Mouse (Mus musculus) liver, embryonic 12.5 days (tissue): ENCODE measurements around the gene Syngr4. TPM values are rescaled to one million over a fixed set of nuclear protein-coding genes. Genes with fewer than 3 reads are reported as not detected.
A peak's percentile ranks its signal among the peaks of the same experiment; 100 is the strongest.

Experiments used
- ATAC-seq: fragments of 200-750 bp; cut with Nextera tagmentation; 2 replicates; pipeline ENCODE4 v1.8.0; 2017; ENCODE audit warnings: moderate number of reproducible peaks, mild to moderate bottlenecking, moderate library complexity
- H3K27ac ChIP-seq: fragments of 300-500 bp; sonication (generic); 2 replicates; pipeline ENCODE4 v1.5.1; 2016; ENCODE audit warnings: mild to moderate bottlenecking
- H3K27me3 ChIP-seq: fragments of 300-500 bp; sonication (generic); replicated peaks from 2 replicates; pipeline ENCODE4 v1.6.1; 2016; ENCODE audit warnings: mild to moderate bottlenecking, moderate library complexity
- H3K36me3 ChIP-seq: fragments of 300-500 bp; sonication (generic); 2 replicates; pipeline ENCODE4 v1.6.1; 2016; ENCODE audit warnings: mild to moderate bottlenecking, moderate library complexity
- H3K4me1 ChIP-seq: fragments of 300-500 bp; sonication (generic); 2 replicates; pipeline ENCODE4 v1.6.1; 2016
- H3K4me2 ChIP-seq: fragments of 300-500 bp; sonication (generic); 2 replicates; pipeline ENCODE4 v1.6.1; 2016; ENCODE audit warnings: mild to moderate bottlenecking, moderate library complexity
- H3K4me3 ChIP-seq: fragments of 300-500 bp; sonication (generic); 2 replicates; pipeline ENCODE4 v1.5.1; 2016; ENCODE audit warnings: mild to moderate bottlenecking, moderate library complexity
- H3K9ac ChIP-seq: fragments of 300-500 bp; sonication (generic); 2 replicates; pipeline ENCODE4 v1.6.1; 2016; ENCODE audit warnings: mild to moderate bottlenecking, moderate library complexity
- H3K9me3 ChIP-seq: fragments of 300-500 bp; sonication (generic); replicated peaks from 2 replicates; pipeline ENCODE4 v1.6.1; 2016; ENCODE audit warnings: mild to moderate bottlenecking, moderate library complexity
- WGBS: fragments of 180-500 bp; shearing (Covaris S2); methylation state at CpG from one replicate; pipeline ENCODE4 v1.1.7; 2016; ENCODE audit not compliant: insufficient replicate concordance; 5-methylcytosine and 5-hydroxymethylcytosine counted together
- polyA plus RNA-seq: library from polyadenylated mRNA; unstranded; fragments of >200 nt; fragmentation: Nextera tagmentation; extraction: Ambion mirVana; gene quantifications from 2 replicates; pipeline ENCODE4 v1.2.1, GENCODE M21; 2016

The Syngr4 gene
- polyA plus RNA-seq, 1 experiment from 2014 or later = 0.94 TPM

DNA sequence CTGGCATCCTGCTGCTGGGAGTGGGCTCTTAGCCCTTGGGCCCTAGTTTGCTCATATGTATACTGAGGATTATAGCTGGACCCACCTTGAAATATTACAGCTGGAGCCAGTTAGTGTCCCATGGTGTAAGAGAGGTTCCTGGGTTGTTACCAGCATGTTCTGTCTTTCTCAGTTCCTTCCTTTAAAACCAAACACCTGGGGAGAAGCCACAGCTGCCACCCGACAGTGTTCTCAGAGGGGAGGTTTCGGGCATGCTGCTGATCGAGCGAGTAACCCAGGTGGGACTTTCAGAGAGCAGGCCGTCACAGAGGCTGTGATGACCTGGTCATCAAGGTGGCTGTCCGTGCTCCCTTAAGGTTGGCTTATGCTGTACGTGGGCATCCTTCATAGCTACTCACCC lies 19.6 kb downstream of the Syngr4 start:
- no peak overlapping the region for H3K4me3 ChIP-seq
- no peak overlapping the region for H3K27ac ChIP-seq
- 90% methylated on average over 7 of the region's 7 CpGs for WGBS
- H3K27me3 ChIP-seq = peaks cover 5% of the 10 kb centered on the region
- no peak overlapping the region for H3K9ac ChIP-seq
- no peaks in the 10 kb centered on the region for H3K9me3 ChIP-seq
- H3K4me1 ChIP-seq = peaks cover 20% of the 10 kb centered on the region
- H3K36me3 ChIP-seq = peaks cover 78% of the 10 kb centered on the region
- H3K4me2 ChIP-seq = no peak overlapping the region
- ATAC-seq = no peak

DNA sequence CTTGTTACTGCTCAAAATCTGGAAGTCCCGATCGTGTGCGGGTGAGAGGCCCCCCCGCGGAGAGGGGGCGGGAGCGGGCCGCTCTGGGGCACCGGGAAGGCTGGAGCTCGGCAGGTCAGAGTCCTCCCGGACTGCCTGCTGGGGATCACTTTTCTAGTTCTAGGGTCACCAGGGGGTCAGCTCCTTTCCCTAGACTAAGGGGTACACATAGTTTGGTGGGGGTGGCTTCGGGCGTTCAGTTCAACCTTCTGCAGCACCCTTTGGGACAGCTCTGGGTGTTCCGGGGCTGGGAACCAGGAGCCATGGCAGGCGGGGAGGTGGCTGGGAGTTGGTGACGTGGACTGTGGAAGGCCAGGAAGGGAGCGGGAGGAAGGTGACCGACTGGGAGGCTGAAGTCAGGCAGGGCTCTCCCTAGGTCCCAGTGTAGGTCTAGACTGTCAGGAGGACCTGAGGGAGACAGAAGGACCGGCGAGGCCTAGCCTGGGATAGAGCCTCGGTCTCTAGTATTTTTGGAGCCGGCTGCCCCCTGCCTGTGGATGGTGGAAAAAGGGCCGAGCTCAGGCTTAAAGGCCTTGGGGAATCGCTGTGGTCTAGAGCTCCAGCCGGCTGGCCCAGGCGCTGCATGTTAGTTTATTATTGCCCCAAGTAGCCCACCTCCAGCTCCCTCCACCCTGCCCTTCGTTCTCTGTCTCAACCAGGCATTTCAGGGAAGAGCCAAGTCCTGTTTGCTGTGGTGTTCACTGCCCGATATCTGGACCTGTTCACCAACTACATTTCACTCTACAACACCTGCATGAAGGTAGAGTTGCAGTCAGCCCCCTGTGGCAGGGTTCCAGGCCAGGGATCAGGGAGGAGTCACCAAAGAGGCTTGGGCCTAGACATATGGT lies 23.2 kb downstream of the Syngr4 start:
- peak overlapping the region; percentile 87 for H3K27ac ChIP-seq
- H3K4me1 ChIP-seq = peaks cover 35% of the 10 kb centered on the region
- WGBS = 4% methylated on average over 28 of the region's 28 CpGs
- H3K36me3 ChIP-seq = peaks cover 42% of the 10 kb centered on the region
- no peaks in the 10 kb centered on the region for H3K9me3 ChIP-seq
- peak overlapping the region; percentile 89 for H3K9ac ChIP-seq
- peaks cover 41% of the 10 kb centered on the region for H3K27me3 ChIP-seq
- peak; percentile 63 for ATAC-seq
- H3K4me2 ChIP-seq = peak overlapping the region; percentile 91
- peak overlapping the region; percentile 77 for H3K4me3 ChIP-seq

DNA sequence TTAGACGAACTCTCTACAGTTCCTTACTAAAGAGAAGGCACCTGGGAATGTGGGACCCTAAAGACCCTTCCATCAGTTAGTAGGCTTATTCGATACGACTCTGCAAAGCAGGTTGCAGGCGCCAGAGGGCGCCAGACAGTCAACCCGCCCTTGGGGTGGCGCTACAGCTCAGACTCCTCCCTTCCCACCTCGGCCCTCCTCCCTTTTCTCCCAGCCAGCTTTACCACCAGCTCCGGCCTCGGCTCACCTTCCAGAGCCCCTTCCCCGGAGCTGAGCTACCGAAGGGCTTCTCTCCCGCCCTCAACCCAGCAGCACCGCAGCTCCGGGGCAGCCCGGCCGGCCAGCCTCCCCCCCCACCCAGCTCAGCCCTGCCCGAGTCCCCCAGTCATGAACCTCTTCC lies 23.9 kb downstream of the Syngr4 start, which contains the start of gene Kdelr1:
Gene Kdelr1 (plus strand): TSS at position 149 of the 400 bp plus-strand sequence.
- peak within 1 kb of the TSS; percentile 77 for H3K4me3 ChIP-seq
- 0% methylated on average over 18 of the region's 18 CpGs for WGBS
- H3K9ac ChIP-seq = peak within 1 kb of the TSS; percentile 89
- H3K27ac ChIP-seq = peak within 1 kb of the TSS; percentile 87
- peaks cover 42% of the 10 kb centered on the region for H3K4me1 ChIP-seq
- ATAC-seq = peak; percentile 80
- peaks cover 47% of the 10 kb centered on the region for H3K27me3 ChIP-seq
- no peaks in the 10 kb centered on the region for H3K9me3 ChIP-seq
- peaks cover 38% of the 10 kb centered on the region for H3K36me3 ChIP-seq
- peak within 1 kb of the TSS; percentile 91 for H3K4me2 ChIP-seq

DNA sequence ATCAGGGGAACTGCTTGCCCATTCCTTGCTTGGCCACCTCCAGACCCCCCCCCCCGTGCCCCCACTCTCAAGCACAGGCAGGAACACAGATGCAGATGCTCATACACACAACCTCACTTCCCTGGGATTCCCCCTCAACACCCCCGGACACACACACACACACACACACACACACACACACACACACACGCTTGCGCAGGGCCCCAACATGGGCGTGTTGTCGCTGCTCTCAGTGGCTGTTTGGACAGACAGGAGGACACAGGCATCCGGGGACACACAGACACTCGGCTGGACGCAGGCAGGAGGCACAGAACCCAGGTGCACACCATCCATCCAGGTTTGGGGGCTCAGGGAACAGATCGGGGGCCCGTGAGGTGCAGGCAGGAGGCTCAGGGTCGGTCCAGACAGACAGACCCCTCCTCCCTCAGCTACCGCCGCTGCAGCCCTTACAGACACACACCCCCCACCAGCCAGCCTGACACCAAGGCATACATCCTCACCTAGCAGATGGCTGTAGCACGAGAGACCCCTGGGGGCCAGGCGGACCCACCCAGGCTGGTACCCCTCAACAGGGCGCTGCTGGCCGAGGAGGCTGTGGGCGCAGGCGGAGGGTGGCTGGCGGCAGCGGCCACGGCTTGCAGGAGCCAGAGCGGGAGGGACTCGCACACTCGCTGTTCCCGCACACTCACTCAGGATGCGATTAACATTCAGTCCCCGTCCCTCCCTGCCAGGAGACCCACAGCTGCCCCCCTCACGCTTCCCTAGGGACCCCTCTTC lies 26.0 kb downstream of the Syngr4 start:
- H3K4me3 ChIP-seq = peak overlapping the region; percentile 25
- no peak for ATAC-seq
- H3K4me1 ChIP-seq = peaks cover 60% of the 10 kb centered on the region
- H3K36me3 ChIP-seq = peaks cover 16% of the 10 kb centered on the region
- 0 out of 2 replicates have a peak overlapping the region, but pooled peaks have one; percentile 20 for H3K9ac ChIP-seq
- H3K27ac ChIP-seq = no peak overlapping the region
- H3K9me3 ChIP-seq = no peaks in the 10 kb centered on the region
- H3K27me3 ChIP-seq = peaks cover 69% of the 10 kb centered on the region
- 4% methylated on average over 30 of the region's 30 CpGs for WGBS
- peak overlapping the region; percentile 38 for H3K4me2 ChIP-seq

DNA sequence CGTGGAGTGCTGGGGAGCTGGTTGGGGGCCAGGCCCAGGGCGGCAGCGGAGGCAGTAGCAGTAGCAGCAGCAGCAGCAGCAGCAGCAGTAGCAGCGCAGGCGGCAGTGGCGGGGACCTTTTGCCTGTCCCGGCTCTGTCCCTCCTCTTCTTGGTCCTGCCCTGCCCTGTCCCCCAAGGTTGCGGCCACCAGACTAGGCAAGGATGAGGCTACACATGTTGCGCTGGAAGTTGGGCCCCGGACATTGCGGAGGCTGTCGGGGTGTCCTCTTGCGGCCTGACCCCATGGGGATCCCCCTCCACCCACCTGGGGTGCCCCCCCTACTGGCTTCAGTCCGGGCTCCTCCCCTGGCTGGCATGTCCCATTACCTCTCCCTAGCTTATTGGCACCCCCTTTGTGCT lies 26.7 kb downstream of the Syngr4 start:
- ATAC-seq = no peak
- Histone ChIP-seq H3K4me2 (peak overlapping the region; percentile 38; the same call in 1 of the 2 replicates), H3K4me1 (peaks cover 57% of the 10 kb centered on the region), H3K27ac (no peak overlapping the region), H3K9me3 (no peaks in the 10 kb centered on the region), H3K27me3 (peaks cover 73% of the 10 kb centered on the region), H3K36me3 (peaks cover 9% of the 10 kb centered on the region), H3K4me3 (0 out of 2 replicates have a peak overlapping the region, but pooled peaks have one; percentile 4), H3K9ac (no peak overlapping the region)
- WGBS = 5% methylated on average over 14 of the region's 14 CpGs

DNA sequence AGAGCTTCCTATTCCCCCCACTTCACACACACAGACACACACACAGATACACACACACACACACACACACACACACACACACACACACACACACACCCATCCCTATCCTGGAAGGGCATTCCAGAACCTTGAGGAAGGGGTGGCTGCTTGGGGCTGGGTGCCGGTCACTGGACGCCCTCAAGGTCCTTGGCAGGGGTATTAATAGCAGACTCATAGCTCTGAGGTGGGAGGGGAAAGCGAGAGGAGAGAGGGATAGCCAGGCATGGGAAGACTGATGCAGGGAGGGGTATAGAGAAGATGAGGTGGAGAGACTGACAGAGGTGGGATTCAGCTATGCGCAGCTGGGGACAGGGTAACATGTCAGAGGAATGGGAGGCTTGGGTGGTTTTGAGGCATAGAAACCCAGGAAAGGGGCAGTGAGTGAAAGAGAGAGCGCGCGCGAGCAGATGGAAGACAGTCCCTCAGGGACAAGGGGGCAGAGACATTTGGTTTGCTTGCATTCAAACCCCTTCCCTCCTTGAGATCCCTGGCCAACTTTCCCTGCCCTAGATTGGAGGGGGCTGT lies 27.3 kb downstream of the Syngr4 start:
- ATAC-seq = no peak
- peaks cover 79% of the 10 kb centered on the region for H3K27me3 ChIP-seq
- 27% methylated on average over 8 of the region's 8 CpGs for WGBS
- peaks cover 55% of the 10 kb centered on the region for H3K4me1 ChIP-seq
- H3K27ac ChIP-seq = no peak overlapping the region
- no peak overlapping the region for H3K4me3 ChIP-seq
- H3K9ac ChIP-seq = no peak overlapping the region
- H3K4me2 ChIP-seq = 0 out of 2 replicates have a peak overlapping the region, but pooled peaks have one; percentile 38
- no peaks in the 10 kb centered on the region for H3K9me3 ChIP-seq
- peaks cover 3% of the 10 kb centered on the region for H3K36me3 ChIP-seq

DNA sequence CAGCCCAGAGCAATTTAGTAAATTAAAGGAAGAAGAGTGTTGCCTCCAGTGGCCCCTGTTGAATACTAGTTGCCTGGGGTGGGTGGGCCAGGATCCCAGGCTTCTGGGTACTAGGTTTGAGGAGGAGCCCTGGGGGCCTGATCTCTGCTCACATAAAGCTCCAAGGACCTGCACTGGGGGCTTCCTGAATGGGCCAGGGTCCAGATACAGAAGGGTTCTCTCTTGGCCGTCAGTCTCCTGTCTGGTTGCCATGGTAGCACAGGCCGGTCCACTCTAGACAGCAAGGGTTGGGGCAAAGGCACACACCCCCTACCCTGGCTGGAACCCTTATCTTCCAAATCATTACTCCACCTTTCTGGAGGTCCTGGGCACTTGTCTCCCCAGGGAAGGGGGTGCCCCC lies 28.6 kb downstream of the Syngr4 start:
- Histone ChIP-seq H3K27me3 (peaks cover 87% of the 10 kb centered on the region), H3K4me1 (peaks cover 46% of the 10 kb centered on the region), H3K27ac (no peak overlapping the region), H3K9ac (no peak overlapping the region), H3K4me2 (no peak overlapping the region), H3K36me3 (no peaks in the 10 kb centered on the region), H3K4me3 (no peak overlapping the region), H3K9me3 (no peaks in the 10 kb centered on the region)
- ATAC-seq = no peak
- WGBS = 28% methylated on average over 2 of the region's 2 CpGs

DNA sequence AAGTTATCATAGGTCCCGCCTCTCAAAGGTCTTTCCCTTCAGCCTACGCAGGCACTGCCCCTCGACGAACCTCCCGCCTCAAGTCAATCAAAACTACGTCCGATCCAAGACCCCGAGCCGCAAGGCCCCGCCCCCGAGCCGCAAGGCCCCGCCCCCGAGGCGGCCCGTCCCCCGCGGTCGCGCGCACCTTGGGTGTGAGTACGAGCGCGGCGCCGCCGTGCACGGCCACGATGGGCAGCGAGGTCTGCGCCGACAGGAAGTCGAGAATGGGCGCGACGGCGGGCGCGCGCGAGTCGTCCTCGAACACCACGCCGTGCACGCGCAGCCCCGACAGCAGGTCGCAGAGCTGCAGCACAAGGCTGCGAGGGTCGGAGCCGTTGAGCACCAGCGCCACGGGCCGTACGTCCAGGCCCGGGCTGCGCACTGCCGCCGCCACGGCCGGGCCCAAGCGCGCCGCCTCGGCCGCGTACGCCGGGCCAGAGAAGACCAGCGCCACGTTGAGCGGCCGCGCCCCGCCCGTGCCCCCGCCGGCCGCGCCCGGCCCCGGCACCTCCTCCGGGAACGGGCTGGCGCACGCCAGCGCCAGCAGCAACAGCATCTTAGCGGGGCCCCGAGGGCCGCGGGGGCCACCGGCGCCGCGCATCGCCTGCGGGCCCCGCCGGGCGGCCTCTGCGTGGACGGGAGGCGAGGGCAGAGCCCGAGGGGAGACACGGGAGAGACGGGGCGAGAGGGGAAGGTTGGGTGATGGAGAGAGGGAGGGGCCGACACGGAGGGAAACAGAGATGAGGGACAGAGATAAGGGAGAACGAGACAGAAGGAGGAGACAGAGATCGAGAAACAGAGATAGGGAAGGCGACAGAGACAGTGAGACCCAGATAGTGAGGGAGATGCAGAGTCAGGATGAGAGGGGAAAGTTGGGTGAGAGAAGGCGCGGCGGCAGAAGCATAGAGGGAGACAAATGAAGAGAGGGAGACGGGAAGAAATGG lies 30.3 kb downstream of the Syngr4 start:
- peaks cover 87% of the 10 kb centered on the region for H3K27me3 ChIP-seq

DNA sequence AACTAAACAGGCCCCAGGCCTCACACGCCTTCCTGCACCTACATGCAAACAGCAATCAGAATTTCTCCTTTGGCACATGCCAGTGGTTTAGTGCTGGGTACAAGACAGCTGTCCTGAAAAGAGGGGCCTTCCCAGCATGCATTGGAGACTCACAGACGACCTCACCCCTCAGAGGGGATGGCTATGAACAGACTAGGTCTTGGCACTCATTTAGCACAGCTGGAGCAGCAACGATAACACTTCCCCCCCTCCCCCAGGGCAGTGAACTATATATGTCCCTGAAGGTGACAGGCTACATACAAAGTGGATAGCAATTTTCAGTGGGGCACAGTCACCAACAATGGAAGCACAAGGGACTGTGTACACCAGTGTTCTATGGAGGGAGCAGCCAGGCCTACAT lies 32.1 kb downstream of the Syngr4 start:
- Histone ChIP-seq H3K36me3 (no peaks in the 10 kb centered on the region), H3K4me2 (no peak overlapping the region), H3K4me3 (no peak overlapping the region), H3K9me3 (no peaks in the 10 kb centered on the region), H3K27ac (no peak overlapping the region), H3K27me3 (peaks cover 87% of the 10 kb centered on the region), H3K4me1 (peaks cover 32% of the 10 kb centered on the region), H3K9ac (no peak overlapping the region)
- WGBS = 61% methylated on average over 3 of the region's 3 CpGs
- no peak for ATAC-seq

More for the DNA sequence above, 30.3 kb downstream of the Syngr4 start:
- Histone ChIP-seq H3K9ac (peak overlapping the region; percentile 73), H3K36me3 (no peaks in the 10 kb centered on the region), H3K9me3 (no peaks in the 10 kb centered on the region), H3K27ac (0 out of 2 replicates have a peak overlapping the region, but pooled peaks have one; percentile 27), H3K4me1 (peaks cover 46% of the 10 kb centered on the region), H3K4me2 (peak overlapping the region; percentile 94), H3K4me3 (peak overlapping the region; percentile 67)
- peak; percentile 73 for ATAC-seq
- 1% methylated on average over 117 of the region's 117 CpGs for WGBS

DNA sequence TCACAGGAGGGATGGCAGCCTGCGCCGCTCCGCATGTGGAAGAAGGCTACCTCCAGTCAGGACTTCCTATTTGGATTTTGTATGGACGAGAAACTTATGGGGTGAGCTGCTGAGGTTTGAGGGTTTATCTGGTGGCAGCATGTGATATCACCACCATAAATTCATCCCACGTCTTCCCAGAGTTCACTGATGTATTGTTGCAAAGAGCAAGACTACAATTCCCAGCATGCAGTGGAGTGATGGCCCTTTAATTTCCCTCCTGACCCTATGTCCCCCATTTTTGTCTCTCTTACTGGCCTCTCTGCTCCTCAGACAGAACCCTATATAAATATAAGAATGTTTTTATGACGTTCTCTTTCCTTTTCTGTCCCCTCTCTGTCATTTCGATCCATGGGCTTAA lies 33.7 kb downstream of the Syngr4 start:
- no peak for ATAC-seq
- 70% methylated on average over 7 of the region's 7 CpGs for WGBS
- Histone ChIP-seq H3K4me1 (peaks cover 29% of the 10 kb centered on the region), H3K9me3 (no peaks in the 10 kb centered on the region), H3K27me3 (peaks cover 87% of the 10 kb centered on the region), H3K9ac (no peak overlapping the region), H3K4me3 (no peak overlapping the region), H3K36me3 (no peaks in the 10 kb centered on the region), H3K27ac (no peak overlapping the region), H3K4me2 (no peak overlapping the region)

DNA sequence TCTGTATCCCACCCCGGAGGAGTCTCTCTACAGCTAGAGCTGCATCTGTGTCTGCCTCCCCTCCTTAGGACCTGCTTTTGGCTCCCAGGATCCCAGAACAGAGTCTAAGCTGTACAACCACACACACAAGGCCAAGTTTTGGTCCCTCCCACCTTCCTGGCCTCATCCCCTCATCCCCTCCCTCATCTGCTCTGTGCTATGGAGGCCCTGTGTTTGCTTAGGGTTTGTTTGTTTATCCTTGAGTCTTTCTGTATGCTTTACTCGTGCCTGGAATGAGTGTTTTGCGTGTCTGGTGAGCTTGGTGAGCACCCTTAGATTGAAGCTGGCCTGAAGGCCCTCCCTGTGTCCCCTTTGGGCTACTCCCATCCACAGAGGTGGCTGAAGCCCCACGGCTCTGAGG lies 37.5 kb downstream of the Syngr4 start:
- H3K27ac ChIP-seq = no peak overlapping the region
- no peaks in the 10 kb centered on the region for H3K9me3 ChIP-seq
- H3K9ac ChIP-seq = no peak overlapping the region
- 42% methylated on average over 4 of the region's 4 CpGs for WGBS
- no peak overlapping the region for H3K4me3 ChIP-seq
- peaks cover 89% of the 10 kb centered on the region for H3K27me3 ChIP-seq
- no peaks in the 10 kb centered on the region for H3K36me3 ChIP-seq
- H3K4me2 ChIP-seq = no peak overlapping the region
- no peak; the same call in 1 of the 2 replicates for ATAC-seq
- H3K4me1 ChIP-seq = peaks cover 11% of the 10 kb centered on the region; the same call in 1 of the 2 replicates
